Mouse (Mus musculus): ENCODE results near the gene Pcsk6. TPM values are rescaled to one million over a fixed set of nuclear protein-coding genes. Genes with fewer than 3 reads are reported as not detected.

The Pcsk6 gene
- polyA plus RNA-seq, 1 experiment: 38.5 TPM

- TF ChIP-seq POLR2A (IDR thresholded peaks at IDR 0.05; ENCODE audit: insufficient read depth, low read length) (no peak), CTCF (IDR thresholded peaks at IDR 0.05; ENCODE audit: low read depth, low read length) (no peak), EP300 (IDR thresholded peaks at IDR 0.05; ENCODE audit: insufficient read depth, low read depth, low read length) (no peak)
- H3K27ac ChIP-seq (ENCODE audit: insufficient read depth, low read length): no peak overlapping the region
Measured at GRCm38 (mm10) chr7:66098803-66099202, 237.3 kb downstream of the Pcsk6 start.

More at GRCm38 (mm10) chr7:66098803-66099202, 237.3 kb downstream of the Pcsk6 start:
- H3K9ac ChIP-seq (ENCODE audit: low read depth, poor library complexity, severe bottlenecking): no peak overlapping the region
- H3K27me3 ChIP-seq (ENCODE audit: control insufficient read depth, insufficient read depth, low read length, poor library complexity, severe bottlenecking): no peaks in the 10 kb centered on the region
- H3K36me3 ChIP-seq (ENCODE audit: control insufficient read depth, insufficient read depth, low read length, poor library complexity, severe bottlenecking): no peaks in the 10 kb centered on the region
- H3K4me1 ChIP-seq (ENCODE audit: control insufficient read depth, insufficient read depth, low read length): no peaks in the 10 kb centered on the region
- H3K9me3 ChIP-seq (replicated peaks; ENCODE audit: control insufficient read depth, insufficient read depth, low read length, poor library complexity, severe bottlenecking): no peaks in the 10 kb centered on the region
- H3K4me3 ChIP-seq (ENCODE audit: low read depth, low read length): no peak overlapping the region

Other genes with a start within 250 kb of the Pcsk6 start
- gene Tarsl2, start 216.8 kb upstream of the Pcsk6 start, polyA plus RNA-seq (2011; ENCODE audit: insufficient read depth, insufficient read length, low read depth, missing spikeins): 5.8 and 8.3 TPM in 2 replicates
- gene Tm2d3, start 170.6 kb upstream of the Pcsk6 start, polyA plus RNA-seq (2011; ENCODE audit: insufficient read depth, insufficient read length, low read depth, missing spikeins): 41.0 and 46.3 TPM in 2 replicates
- not detected in 2 replicates for gene Gm45213, start 181.9 kb downstream of the Pcsk6 start, polyA plus RNA-seq (2011; ENCODE audit: insufficient read depth, insufficient read length, low read depth, missing spikeins)
- 152 and 155 TPM in 2 replicates for gene Snrpa1, start 197.3 kb downstream of the Pcsk6 start, polyA plus RNA-seq (2011; ENCODE audit: insufficient read depth, insufficient read length, low read depth, missing spikeins)
- gene Selenos, start 217.9 kb downstream of the Pcsk6 start, polyA plus RNA-seq (2011; ENCODE audit: insufficient read depth, insufficient read length, low read depth, missing spikeins): 33.3 and 42.9 TPM in 2 replicates
- 25.8 and 27.6 TPM in 2 replicates for gene Chsy1, start 247.8 kb downstream of the Pcsk6 start, polyA plus RNA-seq (2011; ENCODE audit: insufficient read depth, insufficient read length, low read depth, missing spikeins)

Measured in ES-Bruce4 (cell line).